Mouse (Mus musculus) testis, adult 10 weeks (tissue): Measurements from ENCODE around the gene Frg2f1. TPM values are rescaled to one million over a fixed set of nuclear protein-coding genes. Genes with fewer than 3 reads are reported as not detected.

Source experiments
- polyA plus RNA-seq: library from polyadenylated mRNA; stranded (reverse); fragments of 350-450 nt; fragmentation: Illumina TruSeq; extraction: RNeasy Lipid Tissue Mini Kit (QIAGEN cat#74804); gene quantifications from one replicate; pipeline ENCODE4 v1.2.3, GENCODE M21; 2014; ENCODE audit warnings: low read depth, low replicate concordance

Frg2f1 gene
- polyA plus RNA-seq: 7.7 TPM

GRCm38 (mm10) chr4:119539031-119539824 is at the start of gene Frg2f1:
Gene Frg2f1 (minus strand): TSS chr4:119539529.

DNA sequence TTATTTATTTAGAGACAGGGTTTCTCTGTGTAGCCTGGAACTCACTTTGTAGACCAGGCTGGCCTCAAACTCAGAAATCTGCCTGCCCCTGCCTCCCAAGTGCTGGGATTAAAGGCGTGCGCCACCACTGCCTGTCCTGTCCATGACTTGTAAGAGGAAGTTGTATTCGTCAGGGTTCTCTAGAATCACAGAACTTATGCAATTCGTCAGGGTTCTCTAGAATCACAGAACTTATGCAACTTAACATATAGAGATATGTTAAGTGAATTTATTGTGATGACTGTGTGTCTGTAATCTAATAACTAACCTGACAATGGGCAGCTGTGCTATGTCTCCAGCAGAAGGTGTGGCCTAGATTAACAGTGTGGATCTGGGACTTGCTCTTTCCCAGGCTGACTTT is 2.7 kb downstream of the Frg2f1 start, which contains the start of gene Foxj3:
TSS of gene Foxj3 (plus strand) at position 390 of the 400 bp plus-strand sequence.

DNA sequence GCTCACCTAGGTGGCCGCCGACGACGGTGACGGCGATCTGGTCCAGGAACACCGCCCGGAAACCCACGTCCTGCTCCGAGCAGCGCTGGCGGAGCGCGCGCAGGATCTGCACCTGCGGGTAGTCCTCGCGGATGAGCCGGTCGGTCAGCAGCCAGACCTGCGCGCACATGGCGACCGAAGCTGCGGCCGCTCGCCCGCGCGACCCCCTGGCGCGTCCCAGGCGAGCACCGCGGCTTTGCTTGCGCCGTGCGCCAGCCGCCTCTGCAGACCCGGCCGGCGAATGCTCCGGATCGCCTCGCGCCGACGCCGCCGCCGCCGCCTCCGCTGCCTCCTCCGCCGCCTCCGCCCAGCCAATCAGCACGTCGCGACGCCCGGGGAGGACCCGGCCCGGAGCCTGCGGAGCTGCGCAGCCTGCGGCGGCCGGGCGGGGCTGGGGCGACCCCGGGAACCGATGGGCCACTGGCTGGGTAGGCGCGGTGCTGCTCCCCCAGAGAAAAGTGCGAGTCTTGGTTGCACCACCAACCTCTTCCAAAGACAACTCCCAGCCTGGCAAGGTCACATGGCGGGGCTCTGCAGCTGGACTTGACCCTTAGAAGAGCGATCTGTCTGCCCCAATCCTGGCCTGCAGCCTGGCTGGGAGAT is 46.9 kb downstream of the Frg2f1 start, which contains the start of gene Rimkla:
TSS of gene Rimkla (minus strand) at position 338 of the 642 bp plus-strand sequence.

Other genes starting within 250 kb of the Frg2f1 start
- 1,013 TPM for gene Ybx1, start 244.9 kb downstream of the Frg2f1 start, polyA plus RNA-seq
- gene Ppih, start 219.0 kb downstream of the Frg2f1 start, polyA plus RNA-seq: 64.0 TPM
- gene Ccdc30, start 124.0 kb downstream of the Frg2f1 start, polyA plus RNA-seq: 1,643 TPM
- gene Ppcs, start 117.1 kb downstream of the Frg2f1 start, polyA plus RNA-seq: 9.5 TPM
- 81.5 TPM for gene Zmynd12, start 116.7 kb downstream of the Frg2f1 start, polyA plus RNA-seq
- 0.73 TPM for gene Rimkla, start 46.9 kb downstream of the Frg2f1 start, polyA plus RNA-seq
- 35.5 TPM for gene Foxj3, start 2.5 kb downstream of the Frg2f1 start, polyA plus RNA-seq
- not detected for gene Guca2a, start 98.2 kb upstream of the Frg2f1 start, polyA plus RNA-seq
- gene Guca2b, start 119.4 kb upstream of the Frg2f1 start, polyA plus RNA-seq: not detected
- 0.53 TPM for gene Hivep3, start 194.3 kb upstream of the Frg2f1 start, polyA plus RNA-seq